Mouse (Mus musculus): Measurements from ENCODE around the gene Helz. TPM values are rescaled to one million over a fixed set of nuclear protein-coding genes. Genes with fewer than 3 reads are reported as not detected.

Helz gene
- polyA plus RNA-seq, 1 experiment: 75.2 TPM

- Histone ChIP-seq H3K27me3 (ENCODE audit: control insufficient read depth, insufficient read depth, low read length, poor library complexity, severe bottlenecking) (no peaks in the 10 kb centered on the region), H3K4me1 (ENCODE audit: control insufficient read depth, insufficient read depth, low read length) (no peaks in the 10 kb centered on the region), H3K27ac (ENCODE audit: insufficient read depth, low read length) (no peak overlapping the region), H3K36me3 (ENCODE audit: control insufficient read depth, insufficient read depth, low read length, poor library complexity, severe bottlenecking) (no peaks in the 10 kb centered on the region), H3K9ac (ENCODE audit: low read depth, poor library complexity, severe bottlenecking) (no peak overlapping the region), H3K4me3 (ENCODE audit: low read depth, low read length) (no peak overlapping the region), H3K9me3 (replicated peaks; ENCODE audit: control insufficient read depth, insufficient read depth, low read length, poor library complexity, severe bottlenecking) (no peaks in the 10 kb centered on the region)
- TF ChIP-seq EP300 (IDR thresholded peaks at IDR 0.05; ENCODE audit: insufficient read depth, low read depth, low read length): no peak
- TF ChIP-seq CTCF (IDR thresholded peaks at IDR 0.05; ENCODE audit: low read depth, low read length): no peak
- no peak for TF ChIP-seq POLR2A (IDR thresholded peaks at IDR 0.05; ENCODE audit: insufficient read depth, low read length)
These were observed 166.6 kb downstream of the Helz start for GRCm38 (mm10) chr11:107714368-107714767.

GRCm38 (mm10) chr11:107716332-107716938, 168.7 kb downstream of the Helz start, which contains the start of gene Cacng1:
TSS of gene Cacng1 (minus strand) at chr11:107716522.
- H3K4me1 ChIP-seq (ENCODE audit: control insufficient read depth, insufficient read depth, low read length): no peaks in the 10 kb centered on the region
- TF ChIP-seq EP300 (IDR thresholded peaks at IDR 0.05; ENCODE audit: insufficient read depth, low read depth, low read length) (no peak), POLR2A (IDR thresholded peaks at IDR 0.05; ENCODE audit: insufficient read depth, low read length) (no peak), CTCF (IDR thresholded peaks at IDR 0.05; ENCODE audit: low read depth, low read length) (no peak)
- H3K9ac ChIP-seq (ENCODE audit: low read depth, poor library complexity, severe bottlenecking): no peak within 1 kb of the TSS
- H3K27me3 ChIP-seq (ENCODE audit: control insufficient read depth, insufficient read depth, low read length, poor library complexity, severe bottlenecking): no peaks in the 10 kb centered on the region
- H3K36me3 ChIP-seq (ENCODE audit: control insufficient read depth, insufficient read depth, low read length, poor library complexity, severe bottlenecking): no peaks in the 10 kb centered on the region
- peak within 1 kb of the TSS; percentile 37; the same call in 1 of the 2 replicates for H3K4me3 ChIP-seq (ENCODE audit: low read depth, low read length)
- H3K27ac ChIP-seq (ENCODE audit: insufficient read depth, low read length): no peak within 1 kb of the TSS
- H3K9me3 ChIP-seq (replicated peaks; ENCODE audit: control insufficient read depth, insufficient read depth, low read length, poor library complexity, severe bottlenecking): no peaks in the 10 kb centered on the region

GRCm38 (mm10) chr11:107720264-107721021, 172.7 kb downstream of the Helz start:
- Histone ChIP-seq H3K36me3 (ENCODE audit: control insufficient read depth, insufficient read depth, low read length, poor library complexity, severe bottlenecking) (no peaks in the 10 kb centered on the region), H3K27ac (ENCODE audit: insufficient read depth, low read length) (no peak overlapping the region), H3K27me3 (ENCODE audit: control insufficient read depth, insufficient read depth, low read length, poor library complexity, severe bottlenecking) (no peaks in the 10 kb centered on the region), H3K4me1 (ENCODE audit: control insufficient read depth, insufficient read depth, low read length) (no peaks in the 10 kb centered on the region), H3K4me3 (ENCODE audit: low read depth, low read length) (no peak overlapping the region), H3K9ac (ENCODE audit: low read depth, poor library complexity, severe bottlenecking) (no peak overlapping the region), H3K9me3 (replicated peaks; ENCODE audit: control insufficient read depth, insufficient read depth, low read length, poor library complexity, severe bottlenecking) (no peaks in the 10 kb centered on the region; the same call in 1 of the 2 replicates)
- TF ChIP-seq EP300 (IDR thresholded peaks at IDR 0.05; ENCODE audit: insufficient read depth, low read depth, low read length) (no peak), POLR2A (IDR thresholded peaks at IDR 0.05; ENCODE audit: insufficient read depth, low read length) (no peak), CTCF (IDR thresholded peaks at IDR 0.05; ENCODE audit: low read depth, low read length) (no peak)

- no peak overlapping the region for H3K9ac ChIP-seq (ENCODE audit: low read depth, poor library complexity, severe bottlenecking)
- no peak for TF ChIP-seq EP300 (IDR thresholded peaks at IDR 0.05; ENCODE audit: insufficient read depth, low read depth, low read length)
- no peak for TF ChIP-seq CTCF (IDR thresholded peaks at IDR 0.05; ENCODE audit: low read depth, low read length)
- TF ChIP-seq POLR2A (IDR thresholded peaks at IDR 0.05; ENCODE audit: insufficient read depth, low read length): no peak
- no peaks in the 10 kb centered on the region for H3K36me3 ChIP-seq (ENCODE audit: control insufficient read depth, insufficient read depth, low read length, poor library complexity, severe bottlenecking)
- no peak overlapping the region for H3K27ac ChIP-seq (ENCODE audit: insufficient read depth, low read length)
- no peaks in the 10 kb centered on the region for H3K4me1 ChIP-seq (ENCODE audit: control insufficient read depth, insufficient read depth, low read length)
- H3K9me3 ChIP-seq (replicated peaks; ENCODE audit: control insufficient read depth, insufficient read depth, low read length, poor library complexity, severe bottlenecking): no peaks in the 10 kb centered on the region; the same call in 1 of the 2 replicates
- H3K4me3 ChIP-seq (ENCODE audit: low read depth, low read length): no peak overlapping the region
- no peaks in the 10 kb centered on the region for H3K27me3 ChIP-seq (ENCODE audit: control insufficient read depth, insufficient read depth, low read length, poor library complexity, severe bottlenecking)
These were observed 173.3 kb downstream of the Helz start for GRCm38 (mm10) chr11:107721057-107721456.

- Histone ChIP-seq H3K27ac (ENCODE audit: insufficient read depth, low read length) (no peak overlapping the region), H3K4me1 (ENCODE audit: control insufficient read depth, insufficient read depth, low read length) (no peaks in the 10 kb centered on the region)
These were observed 176.9 kb downstream of the Helz start for GRCm38 (mm10) chr11:107724603-107725002.

More at GRCm38 (mm10) chr11:107724603-107725002, 176.9 kb downstream of the Helz start:
- Histone ChIP-seq H3K36me3 (ENCODE audit: control insufficient read depth, insufficient read depth, low read length, poor library complexity, severe bottlenecking) (no peaks in the 10 kb centered on the region), H3K27me3 (ENCODE audit: control insufficient read depth, insufficient read depth, low read length, poor library complexity, severe bottlenecking) (no peaks in the 10 kb centered on the region), H3K9ac (ENCODE audit: low read depth, poor library complexity, severe bottlenecking) (no peak overlapping the region), H3K4me3 (ENCODE audit: low read depth, low read length) (no peak overlapping the region), H3K9me3 (replicated peaks; ENCODE audit: control insufficient read depth, insufficient read depth, low read length, poor library complexity, severe bottlenecking) (no peaks in the 10 kb centered on the region; the same call in 1 of the 2 replicates)
- TF ChIP-seq EP300 (IDR thresholded peaks at IDR 0.05; ENCODE audit: insufficient read depth, low read depth, low read length) (no peak), CTCF (IDR thresholded peaks at IDR 0.05; ENCODE audit: low read depth, low read length) (no peak), POLR2A (IDR thresholded peaks at IDR 0.05; ENCODE audit: insufficient read depth, low read length) (no peak)

Data from ES-Bruce4 (cell line).